9 mouse cellular contexts compared by ENCODE assay signal in genomic region chr11:60027272-60027671, GRCm38 (mm10). TPM values are rescaled to one million over a fixed set of nuclear protein-coding genes. Genes with fewer than 3 reads are reported as not detected.
DNase-seq lines count a peak whose midpoint lies in the region; TF ChIP-seq lines count a peak whose summit lies in the region.
"Had no signal": no experiment of that assay in that cellular context is flagged by ENCODE, and none has a peak within 500 bp of the region (broad histone marks: within the 10 kb centered on the region; RNA-seq: fewer than 3 reads in every experiment).

No protein-coding gene starts in this region.

- H3K27me3 ChIP-seq in embryonic facial prominence, embryonic 10.5 days (replicated peaks; ENCODE audit: low read depth, poor library complexity, severe bottlenecking), result peaks cover 18% of the 10 kb centered on the region; the same call in 1 of the 2 replicates
- H3K27me3 ChIP-seq: lung, embryonic 15.5 days had no signal

- no peak overlapping the region for H3K27ac ChIP-seq in ES-E14 (ENCODE audit: insufficient read depth, low read depth, low read length, poor library complexity, severe bottlenecking)
- no peak overlapping the region for H3K27ac ChIP-seq in embryonic facial prominence, embryonic 10.5 days (replicated peaks)
- peak overlapping the region; percentile 24; the same call in 1 of the 2 replicates for H3K27ac ChIP-seq in layer of hippocampus, adult 2 months
- H3K27ac ChIP-seq: lung, embryonic 15.5 days had no signal

- H3K4me3 ChIP-seq in ES-E14 (ENCODE audit: insufficient read depth in 1 of 2, low read depth in 1 of 2, low read length in 2 of 2, poor library complexity in 1 of 2, severe bottlenecking in 1 of 2), result no peak overlapping the region
- H3K4me3 ChIP-seq in embryonic facial prominence, embryonic 10.5 days, result no peak overlapping the region
- H3K4me3 ChIP-seq in layer of hippocampus, adult 2 months, result no peak overlapping the region
- H3K4me3 ChIP-seq: lung, embryonic 15.5 days had no signal

- peaks cover 0 to 2% of the 10 kb centered on the region in 2 experiments; a peak in 1 of 4 replicates for H3K4me1 ChIP-seq in ES-E14 (ENCODE audit: control insufficient read depth in 2 of 2, insufficient read depth in 2 of 2, low read length in 2 of 2, poor library complexity in 1 of 2)
- H3K4me1 ChIP-seq in embryonic facial prominence, embryonic 10.5 days, result peaks cover 29% of the 10 kb centered on the region
- H3K4me1 ChIP-seq: lung, embryonic 15.5 days had no signal

- no peaks in the 10 kb centered on the region for H3K36me3 ChIP-seq in ES-E14 (ENCODE audit: control insufficient read depth, insufficient read depth, low read length, poor library complexity, severe bottlenecking)
- H3K36me3 ChIP-seq in embryonic facial prominence, embryonic 10.5 days (replicated peaks), result no peaks in the 10 kb centered on the region
- H3K36me3 ChIP-seq: lung, embryonic 15.5 days had no signal

- in situ Hi-C loops in ES-E14 (cut with MboI; ENCODE audit: low sequenced_read_pairs in 2 of 2, unreplicated experiment in 2 of 2), result no loop called here

- no peak overlapping the region for H3K9ac ChIP-seq in ES-E14 (ENCODE audit: insufficient read depth, low read depth, low read length, poor library complexity, severe bottlenecking)
- H3K9ac ChIP-seq: lung, embryonic 15.5 days had no signal

- peak; percentile 87 for TF ChIP-seq CTCF in layer of hippocampus, adult 2 months (conservative IDR thresholded peaks at IDR 0.05)

- H3K9me3 ChIP-seq in ES-E14 (ENCODE audit: control insufficient read depth, insufficient read depth, low read depth, low read length), result no peaks in the 10 kb centered on the region
- H3K9me3 ChIP-seq in embryonic facial prominence, embryonic 10.5 days, result no peaks in the 10 kb centered on the region
- H3K9me3 ChIP-seq: lung, embryonic 15.5 days had no signal

- 9% methylated on average over 2 of the region's 2 CpGs for WGBS in embryonic facial prominence, embryonic 10.5 days

- peak; percentile 75 for DNase-seq in ES-E14 (ENCODE audit: low read depth, low spot score)
- DNase-seq in adrenal gland, postnatal 25 days, result peak; percentile 83
- DNase-seq in embryonic facial prominence, embryonic 10.5 days (ENCODE audit: low spot score), result peak; percentile 80
- peak; percentile 79 to 87 for DNase-seq in heart, postnatal 36 days
- peak; percentile 80 to 88 for DNase-seq in layer of hippocampus, adult 2 months (ENCODE audit: low spot score in 2 of 2)
- peak; percentile 81 for DNase-seq in lung, postnatal 25 days (ENCODE audit: low spot score)
- DNase-seq in right cerebral cortex, adult 2 months (ENCODE audit: low spot score in 2 of 2), result peak; percentile 83 to 92
- peak; percentile 53 for DNase-seq in urinary bladder, postnatal 10 days (ENCODE audit: low spot score)

- intact Hi-C loops in heart, postnatal 36 days (cut with DNase I), result loop anchor here (1.0 kb wide), 2 partner anchors 62 to 147 kb away; no protein-coding TSS in a partner anchor

TF ChIP-seq in ES-E14, 5 proteins besides CTCF, POLR2A, EP300 and RAD21:
- TF ChIP-seq MAFK (IDR thresholded peaks at IDR 0.05; ENCODE audit: insufficient read depth, low read depth, low read length), result no peak
- no peak for TF ChIP-seq HCFC1 (IDR thresholded peaks at IDR 0.05; ENCODE audit: borderline replicate concordance, insufficient read depth, low read length)

RNA-seq across cellular contexts. Expression of gene Pemt, which starts 19.0 kb away (rescaled TPM):
- total RNA-seq in ES-E14 (2012; rRNA removed), result 17.5 and 18.9 TPM in 2 replicates
- total RNA-seq in adrenal gland, postnatal 25 days (2021), result 5.1 and 16.5 TPM in 2 replicates
- 7.8 and 8.7 TPM in 2 replicates for polyA plus RNA-seq in embryonic facial prominence, embryonic 10.5 days (2016; fragmentation: Nextera tagmentation; extraction: Ambion mirVana)
- total RNA-seq in heart, postnatal 36 days (2021), result 1 to 10 TPM; 2.5 to 4.0 TPM
- total RNA-seq in layer of hippocampus, adult 2 months (2021), result 1 to 10 TPM; 3.8 to 7.9 TPM
